Mouse (Mus musculus): ENCODE measurements around the gene Tcte1.

DNA sequence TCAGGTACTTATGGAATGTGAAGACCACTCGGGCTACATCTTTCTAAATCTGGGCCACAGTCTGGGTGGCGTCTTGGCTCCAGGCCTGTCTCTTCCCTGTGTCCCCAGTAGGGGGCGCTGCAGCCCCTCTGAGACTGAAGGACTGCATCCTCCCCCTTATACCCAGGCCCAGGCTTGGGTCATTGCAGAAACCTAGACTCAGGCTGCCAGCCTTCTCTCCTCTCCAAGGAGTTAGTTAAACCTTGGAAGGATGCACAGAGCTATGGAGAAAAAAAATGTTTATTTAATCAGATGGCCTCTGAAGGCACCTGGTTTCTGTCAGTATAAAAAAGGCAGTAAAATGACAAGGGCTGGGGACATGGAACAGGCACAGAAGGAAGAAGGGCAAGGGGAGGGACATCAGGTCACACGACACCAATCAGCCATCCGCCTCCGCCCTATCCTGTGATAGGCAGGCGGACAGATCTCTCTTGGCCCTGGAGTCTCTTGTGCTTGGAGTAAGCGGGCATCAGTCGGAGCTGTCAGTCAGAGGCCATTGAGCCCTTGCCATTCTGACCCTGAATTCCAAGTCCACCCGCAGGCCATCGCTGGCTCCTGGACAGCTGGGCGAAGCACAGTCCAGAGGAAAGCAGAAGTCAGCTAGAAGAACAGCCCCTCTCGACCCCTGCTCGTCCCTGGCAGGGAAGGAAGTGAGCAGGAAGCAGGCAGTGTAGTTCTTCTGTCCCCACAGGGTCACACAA lies 61.9 kb downstream of the Tcte1 start:
- TF ChIP-seq CTCF (conservative IDR thresholded peaks at IDR 0.05; ENCODE audit: low read length), result peak; percentile 97
- TF ChIP-seq NANOG (IDR thresholded peaks at IDR 0.05; ENCODE audit: borderline replicate concordance, low read length), result no peak

Measured in E14TG2a.4 (cell line).